Mouse (Mus musculus): Measurements from ENCODE around the gene Pi4kb. TPM values are rescaled to one million over a fixed set of nuclear protein-coding genes. Genes with fewer than 3 reads are reported as not detected.

The Pi4kb gene
- total and polyA plus RNA-seq, 3 experiments = 24.0 to 39.2 (median 30.7) TPM

GRCm38 (mm10) chr3:94996946-94997345 is 22.4 kb downstream of the Pi4kb start:
- Histone ChIP-seq H3K9ac (ENCODE audit: insufficient read depth, low read depth) (no peak overlapping the region), H3K4me2 (ENCODE audit: insufficient read depth, low read depth, poor library complexity, severe bottlenecking) (no peak overlapping the region), H3K9me3 (replicated peaks; ENCODE audit: low read length) (no peaks in the 10 kb centered on the region), H3K36me3 (replicated peaks in 1 of 2; ENCODE audit: control insufficient read depth in 1 of 2, insufficient read depth in 1 of 2, low read length in 1 of 2) (peaks cover 61 to 96% of the 10 kb centered on the region in 2 experiments), H3K79me2 (replicated peaks; ENCODE audit: control insufficient read depth, extremely low read depth, insufficient read depth, poor library complexity, severe bottlenecking) (no peaks in the 10 kb centered on the region), H3K27ac (ENCODE audit: insufficient read depth, low read depth) (no peak overlapping the region), H3K4me1 (ENCODE audit: control insufficient read depth in 1 of 2, insufficient read depth in 2 of 2) (peaks cover 0 to 6% of the 10 kb centered on the region in 2 experiments; a peak in 2 of 4 replicates), H3K27me3 (replicated peaks) (no peaks in the 10 kb centered on the region), H3K4me3 (replicated peaks in 1 of 3; ENCODE audit: low read depth in 2 of 3, low read length in 2 of 3, poor library complexity in 1 of 3) (no peak overlapping the region)
- peak; percentile 83 for DNase-seq (ENCODE audit: extremely low read depth)
- in situ Hi-C loops (cut with MboI; ENCODE audit: low pct_ligation_motif_present, low pct_unique_long_range_greater_than_20kb, low sequenced_read_pairs) = no loop called here
- dilution Hi-C loops (cut with MboI; ENCODE audit: extremely low pct_ligation_motif_present, extremely low pct_unique_long_range_greater_than_20kb, low sequenced_read_pairs) = no loop called here
- TF ChIP-seq ZKSCAN1 (IDR thresholded peaks at IDR 0.05; ENCODE audit: borderline replicate concordance, low read depth, low read length) (no peak), SMC3 (IDR thresholded peaks at IDR 0.05; ENCODE audit: low read depth, low read length) (peak; percentile 90), RAD21 (IDR thresholded peaks at IDR 0.05; ENCODE audit: low read depth, low read length) (peak; percentile 90), CTCF (conservative IDR thresholded peaks at IDR 0.05 in 1 of 2, IDR thresholded peaks at IDR 0.05 in 1 of 2; ENCODE audit: low read depth in 2 of 2, low read length in 2 of 2) (peak; percentile 97 to 100), IRF4 (IDR thresholded peaks at IDR 0.05; ENCODE audit: low read depth, low read length) (peak; percentile 41; the same call in 1 of the 2 replicates), MAFK (IDR thresholded peaks at IDR 0.05; ENCODE audit: insufficient replicate concordance, low read length) (no peak)

- no peak overlapping the region for H3K9ac ChIP-seq (ENCODE audit: insufficient read depth, low read depth)
- in situ Hi-C loops (cut with MboI; ENCODE audit: low pct_ligation_motif_present, low pct_unique_long_range_greater_than_20kb, low sequenced_read_pairs) = no loop called here
- no peaks in the 10 kb centered on the region for H3K27me3 ChIP-seq (replicated peaks)
- no peak overlapping the region for H3K27ac ChIP-seq (ENCODE audit: insufficient read depth, low read depth)
- dilution Hi-C loops (cut with MboI; ENCODE audit: extremely low pct_ligation_motif_present, extremely low pct_unique_long_range_greater_than_20kb, low sequenced_read_pairs) = no loop called here
- no peak for DNase-seq (ENCODE audit: extremely low read depth)
- H3K4me1 ChIP-seq (ENCODE audit: control insufficient read depth in 1 of 2, insufficient read depth in 2 of 2) = peaks cover 4 to 27% of the 10 kb centered on the region in 2 experiments
- no peak overlapping the region for H3K4me3 ChIP-seq (replicated peaks in 1 of 3; ENCODE audit: low read depth in 2 of 3, low read length in 2 of 3, poor library complexity in 1 of 3)
- H3K4me2 ChIP-seq (ENCODE audit: insufficient read depth, low read depth, poor library complexity, severe bottlenecking) = no peak overlapping the region
- no peaks in the 10 kb centered on the region for H3K9me3 ChIP-seq (replicated peaks; ENCODE audit: low read length)
- peaks cover 62 to 92% of the 10 kb centered on the region in 2 experiments for H3K36me3 ChIP-seq (replicated peaks in 1 of 2; ENCODE audit: control insufficient read depth in 1 of 2, insufficient read depth in 1 of 2, low read length in 1 of 2)
- H3K79me2 ChIP-seq (replicated peaks; ENCODE audit: control insufficient read depth, extremely low read depth, insufficient read depth, poor library complexity, severe bottlenecking) = no peaks in the 10 kb centered on the region
- TF ChIP-seq UBTF (IDR thresholded peaks at IDR 0.05; ENCODE audit: low read depth, low read length) (no peak), ETS1 (conservative IDR thresholded peaks at IDR 0.05; ENCODE audit: low read depth, low read length) (no peak), E2F4 (IDR thresholded peaks at IDR 0.05; ENCODE audit: insufficient replicate concordance, low read depth, low read length) (no peak), JUND (conservative IDR thresholded peaks at IDR 0.05; ENCODE audit: low read depth, low read length) (no peak), USF1 (IDR thresholded peaks at IDR 0.05; ENCODE audit: low read depth, low read length) (no peak), ZMIZ1 (IDR thresholded peaks at IDR 0.05; ENCODE audit: low read depth, low read length) (no peak), USF2 (conservative IDR thresholded peaks at IDR 0.05; ENCODE audit: low read depth, low read length) (no peak)
These were observed 28.0 kb downstream of the Pi4kb start for GRCm38 (mm10) chr3:95002569-95002968.

GRCm38 (mm10) chr3:95003273-95003672 is 28.7 kb downstream of the Pi4kb start:
- dilution Hi-C loops (cut with MboI; ENCODE audit: extremely low pct_ligation_motif_present, extremely low pct_unique_long_range_greater_than_20kb, low sequenced_read_pairs) = no loop called here
- no peak overlapping the region for H3K9ac ChIP-seq (ENCODE audit: insufficient read depth, low read depth)
- H3K27me3 ChIP-seq (replicated peaks) = no peaks in the 10 kb centered on the region
- in situ Hi-C loops (cut with MboI; ENCODE audit: low pct_ligation_motif_present, low pct_unique_long_range_greater_than_20kb, low sequenced_read_pairs) = no loop called here
- peaks cover 11 to 34% of the 10 kb centered on the region in 2 experiments for H3K4me1 ChIP-seq (ENCODE audit: control insufficient read depth in 1 of 2, insufficient read depth in 2 of 2)
- no peaks in the 10 kb centered on the region for H3K9me3 ChIP-seq (replicated peaks; ENCODE audit: low read length)
- H3K36me3 ChIP-seq (replicated peaks in 1 of 2; ENCODE audit: control insufficient read depth in 1 of 2, insufficient read depth in 1 of 2, low read length in 1 of 2) = peaks cover 62 to 92% of the 10 kb centered on the region in 2 experiments
- TF ChIP-seq ELF1 (IDR thresholded peaks at IDR 0.05; ENCODE audit: low read depth, low read length) = no peak
- TF ChIP-seq ZNF384 (IDR thresholded peaks at IDR 0.05; ENCODE audit: low read depth, low read length) = peak; percentile 55
- no peak for TF ChIP-seq IRF4 (IDR thresholded peaks at IDR 0.05; ENCODE audit: low read depth, low read length)
- TF ChIP-seq MYC (IDR thresholded peaks at IDR 0.05; ENCODE audit: low read depth, low read length) = no peak
- TF ChIP-seq RAD21 (IDR thresholded peaks at IDR 0.05; ENCODE audit: low read depth, low read length) = no peak
- TF ChIP-seq SIN3A (IDR thresholded peaks at IDR 0.05; ENCODE audit: low read length) = no peak
- H3K27ac ChIP-seq (ENCODE audit: insufficient read depth, low read depth) = no peak overlapping the region
- no peak for DNase-seq (ENCODE audit: extremely low read depth)
- H3K4me3 ChIP-seq (replicated peaks in 1 of 3; ENCODE audit: low read depth in 2 of 3, low read length in 2 of 3, poor library complexity in 1 of 3) = no peak overlapping the region
- H3K4me2 ChIP-seq (ENCODE audit: insufficient read depth, low read depth, poor library complexity, severe bottlenecking) = no peak overlapping the region
- H3K79me2 ChIP-seq (replicated peaks; ENCODE audit: control insufficient read depth, extremely low read depth, insufficient read depth, poor library complexity, severe bottlenecking) = no peaks in the 10 kb centered on the region

Data from CH12.LX (cell line).